Mouse (Mus musculus): ENCODE data around the gene Ssbp3.
A peak's percentile ranks its signal among the peaks of the same experiment; 100 is the strongest.

The Ssbp3 gene

GRCm38 (mm10) chr4:106985899-106986832, 75.7 kb downstream of the Ssbp3 start:
- DNase-seq (ENCODE audit: low spot score in 2 of 2) = no peak

GRCm38 (mm10) chr4:106987725-106988364, 77.3 kb downstream of the Ssbp3 start:
- peak in 1 of 2 experiments; percentile 37 for DNase-seq (ENCODE audit: low spot score in 2 of 2)

GRCm38 (mm10) chr4:106988886-106989225, 78.4 kb downstream of the Ssbp3 start:
- no peak for DNase-seq (ENCODE audit: low spot score in 2 of 2)

- no peak for DNase-seq (ENCODE audit: low spot score in 2 of 2)
Observed at GRCm38 (mm10) chr4:106989226-106989983, 78.9 kb downstream of the Ssbp3 start.

- no peak for DNase-seq (ENCODE audit: low spot score in 2 of 2)
Observed at GRCm38 (mm10) chr4:106993053-106993452, 82.6 kb downstream of the Ssbp3 start.

- DNase-seq (ENCODE audit: low spot score in 2 of 2) = no peak
Observed at GRCm38 (mm10) chr4:106994252-106994651, 83.8 kb downstream of the Ssbp3 start.

- no peak for DNase-seq (ENCODE audit: low spot score in 2 of 2)
Observed at GRCm38 (mm10) chr4:106995069-106995468, 84.6 kb downstream of the Ssbp3 start.

- no peak for DNase-seq (ENCODE audit: low spot score in 2 of 2)
Observed at GRCm38 (mm10) chr4:106995513-106995912, 85.0 kb downstream of the Ssbp3 start.

GRCm38 (mm10) chr4:106996305-106997076, 86.0 kb downstream of the Ssbp3 start:
- DNase-seq (ENCODE audit: low spot score in 2 of 2) = peak; percentile 35 to 46

GRCm38 (mm10) chr4:107001259-107001810, 90.8 kb downstream of the Ssbp3 start:
- DNase-seq (ENCODE audit: low spot score in 2 of 2) = no peak

GRCm38 (mm10) chr4:107001916-107002488, 91.5 kb downstream of the Ssbp3 start:
- DNase-seq (ENCODE audit: low spot score in 2 of 2) = no peak

GRCm38 (mm10) chr4:107002517-107003165, 92.1 kb downstream of the Ssbp3 start:
- DNase-seq (ENCODE audit: low spot score in 2 of 2) = no peak

- no peak for DNase-seq (ENCODE audit: low spot score in 2 of 2)
Observed at GRCm38 (mm10) chr4:107003199-107003598, 92.7 kb downstream of the Ssbp3 start.

- DNase-seq (ENCODE audit: low spot score in 2 of 2) = no peak
Observed at GRCm38 (mm10) chr4:107003786-107004185, 93.3 kb downstream of the Ssbp3 start.

GRCm38 (mm10) chr4:107004346-107004745, 93.8 kb downstream of the Ssbp3 start:
- DNase-seq (ENCODE audit: low spot score in 2 of 2) = no peak

- no peak for DNase-seq (ENCODE audit: low spot score in 2 of 2)
Observed at GRCm38 (mm10) chr4:107005166-107005565, 94.7 kb downstream of the Ssbp3 start.

GRCm38 (mm10) chr4:107006229-107006628, 95.7 kb downstream of the Ssbp3 start:
- DNase-seq (ENCODE audit: low spot score in 2 of 2) = no peak

GRCm38 (mm10) chr4:107006807-107007206, 96.3 kb downstream of the Ssbp3 start:
- DNase-seq (ENCODE audit: low spot score in 2 of 2) = no peak

- no peak for DNase-seq (ENCODE audit: low spot score in 2 of 2)
Observed at GRCm38 (mm10) chr4:107007359-107007758, 96.9 kb downstream of the Ssbp3 start.

GRCm38 (mm10) chr4:107008161-107008560, 97.7 kb downstream of the Ssbp3 start:
- no peak for DNase-seq (ENCODE audit: low spot score in 2 of 2)

All from frontal cortex, postnatal 14 days (tissue).